Mouse (Mus musculus) MEL-GATA-1-ER (cell line): ENCODE results near the gene Foxo6.
A peak's percentile ranks its signal among the peaks of the same experiment; 100 is the strongest.

ENCODE experiments used
- DNase-seq: peaks from one replicate; pipeline ENCODE4 v3.0.0-alpha.2; 2012; ENCODE audit warnings: low read depth; ENCODE audit errors: extremely low read depth

The Foxo6 gene

DNA sequence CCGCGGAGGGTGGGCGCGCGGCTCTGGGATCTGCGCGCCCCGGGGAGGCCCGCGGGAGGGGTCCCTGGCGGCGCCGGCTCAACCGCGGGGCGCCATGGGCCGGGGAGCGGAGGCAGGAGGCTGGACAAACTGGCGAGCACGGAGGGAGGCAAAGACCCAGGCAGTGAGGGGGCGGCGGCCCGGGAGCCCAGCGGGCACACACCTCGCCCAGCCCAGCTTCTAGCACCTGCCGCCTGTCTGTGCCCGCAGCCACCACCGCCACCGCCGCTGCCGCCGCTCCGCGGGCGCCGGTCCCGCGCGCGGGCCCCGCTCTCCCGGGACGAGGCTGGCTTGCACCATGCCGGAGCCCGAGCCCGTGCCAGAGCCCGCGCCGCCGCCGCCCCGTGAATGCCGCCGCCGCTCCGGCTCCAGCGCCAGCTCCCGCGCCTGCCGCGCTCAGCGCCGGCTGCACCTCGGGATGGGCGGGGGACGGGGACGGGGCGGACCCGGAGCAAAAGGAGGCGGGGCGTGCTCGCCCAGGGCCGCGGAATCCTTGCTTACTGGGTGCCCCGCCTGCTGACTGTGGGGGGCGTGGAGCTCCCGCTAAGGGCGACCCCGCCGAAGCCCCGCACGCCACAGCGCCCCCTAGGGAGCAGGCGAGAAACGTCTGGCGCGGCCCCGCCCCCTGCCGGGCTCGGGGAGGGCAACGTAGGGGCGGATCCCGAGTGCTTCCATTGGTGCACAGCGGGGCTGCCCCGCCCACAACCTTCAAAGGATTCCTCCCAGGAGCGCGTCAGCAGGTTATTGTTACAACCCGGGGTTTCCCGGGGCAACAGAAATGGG is at the start of gene Foxo6:
Foxo6 (minus strand) TSS at position 60 of the 822 bp plus-strand sequence.
- DNase-seq = peak; percentile 85

- DNase-seq = no peak
Observed at GRCm38 (mm10) chr4:120334316-120334715, 47.2 kb upstream of the Foxo6 start.

DNA sequence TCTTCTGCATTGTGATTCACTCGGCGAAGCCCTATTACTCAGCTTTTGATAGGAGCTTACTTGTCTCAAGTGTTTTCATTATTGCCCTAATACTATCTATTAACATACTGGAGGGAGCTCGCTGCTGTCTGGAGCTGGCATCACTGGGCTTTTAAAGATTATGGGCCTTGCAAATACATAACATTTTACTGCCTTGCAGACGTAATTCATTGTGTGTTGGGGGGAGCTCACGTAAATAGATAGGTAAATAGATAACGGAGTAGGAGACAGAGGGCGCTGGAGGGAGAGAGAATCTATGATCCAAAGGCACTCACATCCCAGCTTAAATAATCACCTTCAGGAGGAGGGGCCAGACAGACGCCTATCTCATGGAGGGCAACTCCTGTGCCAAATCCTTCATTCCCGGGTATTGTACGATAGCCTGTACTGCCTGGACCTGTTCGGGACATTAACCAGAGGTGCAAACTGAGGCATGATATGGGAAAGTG is 45.8 kb upstream of the Foxo6 start:
- DNase-seq = no peak

- DNase-seq = no peak
Observed at GRCm38 (mm10) chr4:120332405-120332933, 45.3 kb upstream of the Foxo6 start.

DNA sequence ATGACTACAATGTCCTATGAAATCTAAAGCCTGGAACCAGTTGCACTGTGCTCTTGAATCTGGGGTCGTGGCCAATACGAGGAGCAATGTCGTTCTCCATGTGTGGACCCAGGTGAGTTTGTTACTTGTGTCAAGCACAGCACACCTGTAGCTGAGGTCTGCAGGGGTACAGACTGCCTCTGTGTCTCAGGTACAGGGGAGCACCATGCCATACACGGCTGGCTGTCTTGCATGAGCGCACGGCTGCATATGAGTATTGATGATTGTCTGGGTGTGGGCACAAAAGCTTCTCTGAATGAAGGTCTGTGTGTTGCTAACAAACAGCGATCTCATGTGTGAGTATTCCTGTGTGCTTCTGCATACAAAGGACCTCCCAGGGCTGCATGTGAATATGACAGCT is 44.8 kb upstream of the Foxo6 start:
- no peak for DNase-seq

DNA sequence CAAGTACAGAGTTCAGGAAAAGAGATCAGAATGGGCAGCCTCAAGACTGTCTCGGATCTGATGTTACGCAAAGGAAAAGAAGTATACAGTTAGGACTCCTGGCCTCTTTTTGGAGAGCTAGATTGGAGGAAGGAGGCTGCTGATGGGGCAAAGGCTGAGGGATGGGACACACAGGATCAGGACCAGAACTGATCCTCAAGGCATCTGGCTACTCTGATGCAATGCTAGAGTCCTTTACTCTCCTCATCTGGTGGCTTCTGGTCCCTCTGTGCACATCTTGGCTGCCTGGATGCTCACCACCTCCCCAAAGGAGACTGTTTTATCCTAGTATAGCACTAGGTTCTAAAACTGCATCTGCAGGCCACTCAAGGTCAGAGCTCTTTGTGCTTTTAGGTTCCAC is 44.4 kb upstream of the Foxo6 start:
- DNase-seq = no peak

GRCm38 (mm10) chr4:120325748-120326147 is 38.6 kb upstream of the Foxo6 start:
- DNase-seq = no peak

GRCm38 (mm10) chr4:120325051-120325450 is 37.9 kb upstream of the Foxo6 start:
- DNase-seq = no peak

DNA sequence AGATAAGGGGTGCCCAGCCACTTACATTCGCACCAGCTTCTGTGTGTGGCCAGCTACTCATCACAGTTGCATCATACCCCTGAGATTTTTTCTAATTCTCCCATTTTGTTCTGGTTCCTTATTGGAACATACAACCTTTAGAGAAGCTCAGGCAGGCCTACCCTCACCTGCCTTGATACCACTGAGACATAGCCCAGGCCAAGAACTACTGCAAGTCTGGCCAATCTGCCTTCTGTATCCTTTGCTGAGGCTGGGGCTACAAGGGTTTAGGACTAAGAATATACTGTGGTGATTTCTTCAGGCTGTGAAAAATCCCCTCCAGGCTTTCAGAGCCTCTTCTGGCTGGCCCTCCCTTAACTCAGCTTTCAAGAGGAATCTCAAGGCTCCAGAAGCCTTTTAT is 36.7 kb upstream of the Foxo6 start:
- no peak for DNase-seq

- DNase-seq = no peak
Observed at GRCm38 (mm10) chr4:120323198-120323597, 36.0 kb upstream of the Foxo6 start.

DNA sequence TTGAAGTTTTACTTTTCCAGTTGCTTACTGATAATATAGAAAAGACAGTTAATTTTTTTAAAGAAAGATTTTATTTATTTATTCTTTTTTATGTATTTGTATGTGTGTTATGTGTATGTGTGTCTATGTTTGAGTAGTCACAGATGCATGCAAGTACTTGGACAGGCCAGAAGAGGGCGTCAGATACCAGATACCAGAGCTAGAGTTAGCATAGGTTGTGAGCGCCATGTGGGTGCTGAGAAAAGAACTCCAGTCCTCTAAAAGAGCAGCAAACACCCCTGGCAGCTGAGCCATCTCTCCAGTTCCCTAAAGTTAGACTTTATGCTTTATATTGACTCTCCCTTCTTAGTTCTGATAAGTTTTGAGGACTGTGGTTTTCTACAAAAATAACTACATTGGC is 30.4 kb upstream of the Foxo6 start:
- DNase-seq = no peak

DNA sequence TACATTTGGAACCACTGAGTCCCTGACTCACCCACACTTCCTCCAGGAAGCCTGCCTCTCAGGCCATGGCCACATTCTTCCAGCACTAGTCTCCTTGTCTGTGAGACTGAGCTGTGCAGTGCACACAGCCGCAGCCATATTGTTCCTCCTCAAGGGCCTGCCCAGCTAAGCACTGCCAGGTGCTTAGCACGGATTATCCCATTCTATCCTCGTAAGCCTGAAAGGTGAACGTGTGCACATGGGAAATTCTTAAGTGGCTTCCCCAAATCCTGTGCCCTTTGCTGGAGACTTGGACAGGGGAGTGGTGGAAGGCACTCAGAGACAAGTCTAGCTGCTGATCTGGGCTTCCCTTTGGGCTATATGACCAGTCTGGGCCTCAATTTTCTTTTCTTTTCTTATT is 29.6 kb upstream of the Foxo6 start:
- no peak for DNase-seq

GRCm38 (mm10) chr4:120314571-120314970 is 27.4 kb upstream of the Foxo6 start:
- DNase-seq = no peak

DNA sequence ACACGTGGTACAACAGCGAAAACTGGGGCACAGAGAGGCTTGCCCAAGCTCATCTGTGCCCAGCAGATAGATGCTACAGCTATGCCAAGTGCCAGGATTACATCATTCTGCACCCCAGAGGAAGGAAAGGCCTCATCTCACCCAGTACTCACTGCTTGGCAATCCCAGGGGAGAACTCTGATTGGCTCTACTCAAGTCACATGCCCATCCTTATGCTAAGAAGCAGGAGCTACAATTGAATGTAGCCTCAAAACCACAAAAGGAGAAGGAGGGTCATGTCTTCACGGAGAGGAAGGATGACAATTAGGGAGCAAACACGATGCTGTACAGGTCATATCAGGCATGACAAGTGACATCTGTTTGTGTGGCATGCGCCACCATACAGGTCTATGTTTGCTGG is 26.2 kb upstream of the Foxo6 start:
- peak; percentile 29 for DNase-seq

GRCm38 (mm10) chr4:120304580-120304979 is 17.4 kb upstream of the Foxo6 start:
- DNase-seq = no peak

- DNase-seq = no peak
Observed at GRCm38 (mm10) chr4:120299287-120299686, 12.1 kb upstream of the Foxo6 start.

DNA sequence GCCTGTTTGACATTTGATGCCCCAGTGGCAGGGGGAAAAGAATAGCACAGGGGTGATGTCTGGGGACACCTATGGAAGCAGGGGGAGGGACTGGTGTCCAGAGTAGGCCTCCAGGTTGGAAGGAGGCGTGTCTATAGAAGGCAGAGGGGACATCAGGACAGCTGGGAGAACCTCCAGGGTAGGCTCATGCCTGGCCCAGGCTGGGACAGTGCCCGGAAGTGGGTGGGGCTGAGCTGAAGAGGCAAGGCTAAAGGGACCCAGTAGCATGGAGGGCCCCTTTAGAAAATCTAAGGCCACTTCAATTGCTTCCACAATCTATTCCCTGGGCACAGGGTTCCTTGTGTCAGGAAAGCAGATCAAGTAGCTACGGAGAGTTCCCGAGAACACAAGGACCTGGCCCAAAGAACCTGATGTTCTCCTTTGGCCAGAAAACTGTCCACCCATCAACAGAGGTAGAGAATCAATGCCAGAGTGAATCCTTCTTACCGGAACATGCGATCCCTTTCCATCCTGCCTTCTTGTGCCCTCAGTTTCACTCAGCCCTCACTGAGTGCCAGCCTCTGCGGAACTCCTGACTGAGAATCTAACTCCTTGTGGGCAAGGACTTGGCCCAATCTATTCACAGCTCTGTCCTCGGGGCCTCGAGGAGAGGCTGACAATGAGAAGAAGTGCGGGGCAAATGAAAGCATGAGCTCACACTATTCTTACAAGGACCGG is 4.1 kb upstream of the Foxo6 start:
- DNase-seq = no peak

- no peak for DNase-seq
Observed at GRCm38 (mm10) chr4:120290486-120290885, 3.3 kb upstream of the Foxo6 start.

DNA sequence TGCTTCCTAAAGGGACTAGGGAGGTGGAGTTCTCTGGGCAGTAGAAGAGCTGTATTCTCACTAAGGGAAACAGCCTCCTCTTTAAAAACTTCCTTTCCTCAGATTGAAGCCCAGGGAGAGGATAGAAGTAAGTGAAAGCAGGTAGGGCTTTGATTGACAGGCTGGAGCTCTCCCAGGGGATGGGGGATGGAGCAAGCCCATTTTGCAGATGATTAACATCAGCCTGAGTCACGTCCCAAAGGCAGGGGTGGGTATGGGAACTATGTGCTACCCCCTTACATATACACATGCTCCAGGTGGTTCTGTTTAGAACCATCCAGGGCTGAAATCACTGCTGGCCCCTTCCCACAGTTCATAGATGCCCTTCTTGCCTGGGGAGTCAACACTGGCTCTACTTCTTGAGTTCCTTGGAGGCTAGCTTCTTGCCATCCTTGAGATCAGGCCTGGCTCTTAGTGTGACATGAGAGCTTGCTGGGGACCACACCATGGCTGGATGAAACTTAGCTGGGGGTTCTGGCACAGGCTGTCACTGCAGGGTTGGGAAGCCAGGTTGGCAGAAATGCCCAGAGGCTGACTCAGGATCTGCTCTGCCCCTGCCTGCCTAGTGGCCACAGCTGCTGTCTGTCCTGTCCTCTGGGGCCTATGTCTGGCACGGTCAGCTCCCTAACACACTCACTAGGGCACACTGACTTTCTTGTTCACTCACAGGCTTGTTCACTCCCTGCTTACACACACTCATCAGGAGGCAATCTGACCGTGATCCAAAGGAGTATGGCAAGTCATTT is 2.2 kb upstream of the Foxo6 start:
- DNase-seq = no peak

GRCm38 (mm10) chr4:120286761-120287241 is 348 bp downstream of the Foxo6 start:
- no peak for DNase-seq

GRCm38 (mm10) chr4:120285730-120286129 is 1.4 kb downstream of the Foxo6 start:
- no peak for DNase-seq
